Mouse (Mus musculus): Measurements from ENCODE around the gene Kcnh5.

The Kcnh5 gene

DNA sequence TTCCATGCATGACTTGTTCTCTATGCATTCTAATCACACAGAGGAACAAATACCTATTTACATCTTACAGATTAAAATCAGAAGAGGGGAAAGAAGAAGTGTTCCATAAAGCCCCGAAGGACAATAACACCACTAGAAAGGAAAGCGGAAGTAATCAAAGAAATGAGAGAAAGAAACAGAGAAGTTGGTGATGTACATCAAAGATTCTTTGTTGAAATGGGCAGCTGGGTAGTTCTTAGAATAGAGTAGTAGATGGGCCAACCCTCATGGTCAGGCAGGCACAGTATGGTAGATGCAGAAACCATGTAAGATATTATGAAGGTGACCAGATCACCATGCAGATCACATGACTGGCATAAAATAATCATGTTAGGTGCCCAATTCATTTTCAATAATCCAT, 210.9 kb downstream of the Kcnh5 start:
- in situ Hi-C loops (cut with MboI, MseI), result no loop called here

DNA sequence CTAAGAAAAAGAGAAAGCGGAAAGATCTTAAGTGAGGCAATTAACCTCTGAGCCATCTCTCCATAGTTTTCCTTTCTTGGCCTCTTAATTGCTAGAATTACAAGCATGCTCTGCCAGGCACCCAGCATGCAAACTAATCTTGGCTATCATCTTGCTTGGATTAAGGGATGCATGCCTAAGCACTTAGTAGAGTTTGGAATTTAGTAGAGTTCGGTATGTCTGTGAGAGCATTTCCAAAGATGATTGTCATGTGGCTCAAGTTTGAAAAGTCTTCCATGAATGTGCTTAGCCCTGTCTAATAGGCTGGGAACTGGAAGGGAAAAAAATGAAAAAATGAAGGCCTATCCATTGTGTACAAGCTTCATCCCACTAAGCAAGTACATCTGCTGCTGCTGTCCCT, 224.5 kb downstream of the Kcnh5 start:
- in situ Hi-C loops (cut with MboI, MseI), result no loop called here

DNA sequence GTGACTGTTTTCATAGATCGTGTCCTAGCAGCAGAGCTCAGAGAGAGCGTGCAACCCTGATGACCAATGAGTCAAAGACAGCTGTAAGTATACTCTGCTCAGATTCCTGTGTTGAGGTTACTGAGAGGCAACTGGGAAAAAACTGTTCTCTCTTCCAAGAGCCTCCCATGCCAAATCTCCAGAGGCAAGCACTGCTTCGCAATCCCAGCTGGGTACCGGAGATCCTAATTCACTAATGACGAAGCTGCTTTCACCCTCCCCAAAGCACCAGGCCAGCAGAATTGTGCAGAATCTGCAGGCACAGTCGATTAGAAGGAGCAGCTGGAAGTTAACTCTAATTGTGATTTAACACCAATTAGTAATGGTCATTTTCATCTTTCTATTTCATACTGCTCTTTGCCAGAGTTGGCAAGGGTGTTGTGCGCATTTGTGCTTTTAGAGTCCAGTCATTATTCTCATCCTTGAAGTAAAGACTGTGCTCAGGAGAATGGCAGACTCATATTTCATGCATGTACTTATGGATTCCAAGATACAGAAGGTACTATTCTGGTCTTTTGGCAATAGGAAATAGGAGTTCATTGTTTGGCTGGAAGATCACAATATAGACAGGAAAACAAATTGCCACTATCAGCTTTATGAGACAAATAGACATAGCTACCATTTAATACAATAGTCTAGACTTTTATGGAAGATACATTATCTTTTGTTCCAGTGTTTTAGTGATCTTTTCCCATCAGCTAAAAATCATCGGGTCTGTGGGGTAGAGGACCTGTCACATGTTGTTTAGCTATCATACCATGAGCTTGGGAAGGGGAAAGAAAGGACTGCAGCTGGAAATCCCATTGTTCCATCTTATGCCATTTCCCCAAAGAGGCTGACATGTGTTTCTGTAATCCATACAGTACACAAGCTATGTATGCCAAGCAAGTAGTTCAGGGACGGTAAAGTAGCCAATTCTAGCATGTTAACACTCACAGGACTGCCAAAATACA, 225.7 kb downstream of the Kcnh5 start:
- in situ Hi-C loops (cut with MboI, MseI), result no loop called here

DNA sequence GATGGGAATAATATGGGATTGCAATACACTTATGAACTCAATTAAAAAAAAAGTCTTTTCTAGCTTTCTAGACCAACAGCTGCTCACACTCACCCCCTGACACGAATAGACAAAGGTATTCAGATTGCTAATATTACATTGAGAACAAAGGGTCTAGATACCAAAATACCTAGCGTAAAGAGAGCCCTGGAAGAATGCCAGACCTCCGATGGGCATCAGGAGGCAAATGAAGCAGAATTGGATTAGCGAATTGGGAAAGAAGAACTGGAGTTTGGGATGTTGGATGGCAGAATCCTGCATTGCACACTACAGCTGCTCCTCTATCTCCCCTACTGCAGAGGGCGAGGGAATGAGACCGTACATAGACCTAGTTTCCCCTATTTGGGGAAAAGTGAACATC, 275.8 kb downstream of the Kcnh5 start:
- in situ Hi-C loops (cut with MboI, MseI), result no loop called here

DNA sequence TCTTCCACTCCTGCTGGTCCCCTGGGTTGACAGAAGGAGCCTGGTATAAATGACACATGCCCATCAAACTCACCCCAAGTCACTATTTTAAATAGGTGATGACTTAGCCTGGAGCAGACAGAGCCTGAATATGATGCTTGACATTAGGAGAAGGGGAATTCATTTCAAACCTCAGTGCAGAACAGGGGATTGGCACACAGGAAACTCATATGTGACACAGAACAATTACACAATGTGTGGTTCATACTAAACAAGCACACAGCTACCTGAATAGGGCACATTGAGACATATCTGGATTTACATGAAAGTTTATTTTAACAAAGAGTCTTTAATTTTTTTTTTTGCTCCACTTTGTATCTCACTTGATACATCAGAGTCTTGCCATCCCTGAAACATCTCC, 276.4 kb downstream of the Kcnh5 start:
- in situ Hi-C loops (cut with MboI, MseI), result no loop called here

DNA sequence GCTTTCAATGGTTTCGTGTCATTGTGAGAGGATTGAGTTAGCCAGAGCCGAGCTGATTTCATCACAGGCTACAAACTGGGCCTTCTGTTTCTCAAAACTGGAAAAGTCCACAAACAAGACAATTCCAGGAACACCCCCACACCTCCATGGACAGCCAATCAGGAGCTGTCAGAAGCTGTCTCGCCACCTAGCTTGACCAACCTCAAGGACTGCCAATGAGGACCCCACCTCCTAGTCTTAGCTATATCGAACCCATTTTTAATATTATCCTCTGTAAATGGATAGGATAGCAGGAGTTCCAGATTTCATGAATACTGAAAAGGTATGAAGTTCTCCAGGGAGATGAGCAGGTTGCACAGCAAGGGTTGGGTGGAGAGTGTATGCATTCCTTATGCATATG, 278.1 kb downstream of the Kcnh5 start:
- in situ Hi-C loops (cut with MboI, MseI), result no loop called here

DNA sequence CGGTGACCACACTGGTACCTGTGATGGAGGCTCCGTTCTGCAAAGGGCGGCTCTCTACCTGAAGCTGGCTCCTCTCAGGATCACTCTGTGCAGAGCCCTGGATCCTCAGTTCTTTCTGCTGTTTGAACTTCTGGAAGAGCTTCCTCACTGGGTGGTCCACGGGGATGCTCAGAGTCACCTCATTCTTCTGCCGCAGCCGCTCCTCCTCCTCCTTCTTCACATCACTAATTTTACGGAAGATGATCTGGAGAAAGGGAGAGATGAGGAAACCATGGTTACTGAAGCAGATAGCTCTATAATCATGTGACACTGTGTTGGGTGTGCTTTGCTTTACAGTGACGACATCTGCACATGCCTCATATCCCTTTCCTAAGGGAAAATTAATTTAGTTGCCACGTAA, 278.9 kb downstream of the Kcnh5 start:
- in situ Hi-C loops (cut with MboI, MseI), result no loop called here

DNA sequence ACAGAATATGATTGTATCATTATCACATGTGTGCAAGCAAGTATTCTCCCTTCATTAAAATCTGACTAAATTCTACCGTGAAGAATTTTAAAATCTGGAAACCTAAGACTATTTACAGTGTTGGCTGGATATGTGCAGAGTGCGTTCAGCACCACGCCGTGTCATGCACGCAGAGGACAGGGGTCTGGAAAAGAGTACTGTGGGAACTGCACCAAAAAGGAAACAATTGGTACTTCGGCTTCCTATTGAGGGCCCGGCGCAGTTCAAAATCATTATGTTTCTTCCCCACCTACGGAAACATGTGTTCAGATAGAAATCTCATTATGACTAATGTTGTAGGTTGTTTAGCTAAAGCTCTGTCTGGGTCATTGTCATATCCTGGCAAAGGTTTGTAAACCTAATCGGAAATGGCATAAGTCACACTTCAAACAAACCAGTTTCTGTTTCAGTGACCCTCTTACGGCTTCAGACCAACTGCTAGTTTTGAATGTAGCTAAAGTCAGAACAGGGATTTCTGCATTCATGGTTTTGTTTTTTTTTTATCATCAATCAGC, 282.2 kb downstream of the Kcnh5 start:
- in situ Hi-C loops (cut with MboI, MseI), result no loop called here

DNA sequence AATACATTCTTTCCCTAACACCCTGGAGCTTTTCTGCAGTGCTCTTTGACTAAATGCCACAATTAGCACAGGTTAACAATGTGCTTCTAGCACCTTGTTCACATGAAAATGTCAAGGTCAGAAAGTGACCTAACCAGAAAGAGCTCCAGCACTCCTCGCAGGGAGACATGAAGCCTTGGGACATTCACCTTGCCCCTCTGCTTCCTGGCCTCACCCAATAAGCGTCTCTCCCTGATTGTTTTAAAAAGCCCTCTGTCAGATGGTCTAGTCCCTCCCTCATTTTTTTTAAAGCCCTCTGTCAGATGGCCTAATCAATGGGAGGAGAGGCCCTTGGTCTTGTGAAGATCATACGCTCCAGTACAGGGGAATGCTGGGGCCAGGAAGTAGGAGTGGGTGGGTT, 287.7 kb downstream of the Kcnh5 start:
- in situ Hi-C loops (cut with MboI, MseI), result no loop called here

DNA sequence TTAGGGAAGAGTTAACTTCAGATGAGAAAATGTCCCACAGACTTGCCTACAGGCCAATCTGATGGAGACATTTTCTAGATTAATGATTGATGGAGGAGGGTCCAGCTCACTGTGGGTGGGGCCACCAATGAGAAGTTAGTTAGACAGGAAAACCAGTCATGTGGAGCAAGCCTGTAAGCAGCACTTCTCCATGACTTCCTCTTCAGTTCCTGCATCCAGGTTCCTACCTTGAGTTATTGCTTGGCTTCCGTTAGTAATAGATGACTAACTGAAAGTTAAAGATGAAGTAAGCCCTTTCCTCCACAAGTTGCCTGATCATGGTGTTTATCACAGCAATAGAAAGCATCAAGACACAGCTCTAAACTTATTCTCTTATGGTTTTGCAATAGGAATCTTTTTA, 290.1 kb downstream of the Kcnh5 start:
- in situ Hi-C loops (cut with MboI, MseI), result no loop called here

DNA sequence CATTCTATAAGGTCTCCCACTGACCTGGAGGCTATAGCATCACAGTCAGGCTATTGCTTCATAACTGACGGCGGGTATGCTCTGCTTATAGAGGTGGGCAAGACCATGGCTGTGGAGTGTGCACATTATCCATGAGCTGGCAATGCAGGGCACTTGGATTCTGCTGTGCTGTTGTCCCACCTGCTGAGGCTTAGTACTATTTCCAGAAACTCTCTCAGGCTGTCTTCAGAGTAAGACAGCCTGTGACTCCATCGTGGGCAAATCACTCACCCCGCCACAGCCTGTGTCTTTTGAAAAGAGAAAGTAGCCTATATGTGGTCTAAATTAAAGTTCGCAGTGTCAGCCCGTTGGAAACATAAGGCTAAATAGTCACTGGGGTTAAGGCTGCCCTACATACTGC, 295.8 kb downstream of the Kcnh5 start:
- in situ Hi-C loops (cut with MboI, MseI), result no loop called here

DNA sequence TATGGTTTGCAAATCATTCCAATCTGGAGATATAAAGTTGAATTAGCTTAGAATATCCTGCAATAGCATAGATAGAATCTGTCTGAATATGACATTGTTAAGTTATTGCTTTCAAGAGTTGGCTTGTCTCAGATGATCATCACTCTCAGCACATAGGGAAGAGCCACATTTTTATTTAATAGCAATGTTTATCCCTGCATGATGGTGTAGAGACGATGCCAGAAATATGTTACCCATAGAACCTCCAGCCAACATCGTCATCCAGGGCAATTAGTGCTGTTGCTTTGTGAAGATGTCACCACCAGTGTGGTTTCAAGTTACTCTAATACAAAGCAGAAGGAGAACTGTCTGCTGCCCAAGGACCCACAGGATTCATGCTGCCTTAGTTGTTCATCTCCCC, 321.5 kb downstream of the Kcnh5 start:
- in situ Hi-C loops (cut with MboI, MseI), result no loop called here

DNA sequence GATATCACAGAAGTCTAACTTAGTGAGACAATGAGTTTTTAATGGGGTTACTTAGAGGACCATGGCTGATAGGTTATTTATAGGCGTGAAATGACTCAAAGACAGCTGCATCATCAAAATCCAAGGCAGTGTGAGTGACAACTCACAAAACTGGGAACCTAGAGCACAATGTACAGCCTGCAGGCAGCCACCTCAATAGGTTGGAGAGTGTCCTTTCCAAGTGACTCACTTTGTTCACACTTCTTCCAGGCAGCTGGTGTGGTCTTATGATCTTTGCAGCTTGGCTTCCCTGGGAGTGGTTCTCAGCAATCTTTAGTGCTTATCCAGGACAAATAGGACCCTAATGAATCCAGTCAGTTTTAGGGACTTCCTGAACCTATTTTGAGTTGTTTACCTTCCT, 322.9 kb downstream of the Kcnh5 start:
- in situ Hi-C loops (cut with MboI, MseI), result no loop called here

DNA sequence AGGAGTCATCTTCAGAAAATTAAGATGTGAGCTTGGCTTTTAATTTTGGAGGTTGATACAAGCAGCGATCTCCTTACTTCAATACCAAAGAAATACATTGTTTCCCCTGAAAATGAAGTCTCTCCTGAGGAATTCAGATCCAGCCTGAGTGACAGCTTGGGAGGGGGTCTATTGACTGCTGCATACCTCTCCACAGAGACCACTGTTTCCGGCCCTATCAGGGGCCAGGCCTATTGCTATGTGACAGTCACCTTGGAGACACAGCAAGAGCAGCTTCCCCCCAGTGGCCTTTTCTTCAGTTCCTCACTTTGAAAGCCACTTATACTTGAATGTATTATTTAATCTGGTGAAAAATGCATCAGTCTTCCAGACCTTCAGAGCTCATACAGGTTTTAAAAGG, 326.8 kb downstream of the Kcnh5 start:
- in situ Hi-C loops (cut with MboI, MseI), result no loop called here

DNA sequence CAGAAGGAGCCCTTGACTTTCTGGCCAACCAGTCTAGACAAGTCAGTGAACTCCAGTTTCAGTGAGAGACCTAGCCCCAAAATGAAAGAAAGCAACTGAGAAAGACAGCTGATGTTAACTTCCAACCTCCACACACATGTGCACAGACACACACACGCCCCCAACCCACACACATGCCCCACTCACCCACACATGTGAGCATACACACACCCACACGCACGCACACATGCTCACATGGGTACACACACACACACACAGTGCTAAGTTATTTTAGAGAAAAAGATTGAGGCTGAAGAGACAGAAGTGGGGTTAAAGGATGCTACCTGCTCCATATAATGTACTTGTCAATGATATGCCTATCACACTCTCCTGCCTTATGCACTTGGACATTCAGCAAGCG, 327.2 kb downstream of the Kcnh5 start:
- in situ Hi-C loops (cut with MboI, MseI), result no loop called here

DNA sequence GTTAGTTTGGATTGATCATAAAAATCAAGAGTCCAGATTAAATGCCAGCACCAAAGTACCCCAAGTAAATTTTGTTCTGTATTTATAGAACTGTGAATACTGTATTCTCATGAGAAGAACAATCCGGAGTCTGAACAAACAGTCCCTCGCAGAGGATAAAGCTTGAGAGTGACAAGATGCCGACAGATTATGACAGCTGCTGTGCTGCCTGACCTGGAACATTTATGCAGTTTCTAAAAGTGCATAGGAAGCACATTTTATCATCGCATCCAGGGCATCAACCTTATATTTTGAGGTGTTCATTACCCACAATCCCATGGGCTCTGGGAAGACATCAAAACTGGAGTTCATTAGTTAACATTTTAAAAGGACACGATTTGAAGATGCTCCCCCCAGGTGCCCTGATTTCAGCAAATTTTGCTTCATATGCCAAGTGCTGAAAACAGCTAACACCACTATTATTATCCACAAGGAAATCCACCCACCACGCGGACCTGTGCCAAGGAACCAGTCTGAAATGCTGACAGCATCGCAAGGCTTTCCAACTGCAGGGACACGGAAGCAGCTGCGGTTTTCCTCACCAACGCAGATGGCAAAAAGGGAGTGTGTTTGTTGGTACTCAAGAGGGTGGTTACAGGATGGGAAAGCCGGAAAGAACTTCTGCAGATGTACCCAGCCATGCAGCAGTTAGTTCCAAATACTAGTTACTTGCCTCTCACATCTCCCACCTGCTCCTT, 328.4 kb downstream of the Kcnh5 start:
- in situ Hi-C loops (cut with MboI, MseI), result no loop called here

All from T-helper 2 cell (primary cell).